Comparison of ENCODE assay signal across 11 mouse cellular contexts in genomic region chr9:121505346-121505745, GRCm38 (mm10). TPM values are rescaled to one million over a fixed set of nuclear protein-coding genes. Genes with fewer than 3 reads are reported as not detected.
DNase-seq lines count a peak whose midpoint lies in the region; ATAC-seq and TF ChIP-seq lines count a peak whose summit lies in the region.
"Had no signal": no experiment of that assay in that cellular context is flagged by ENCODE, and none has a peak within 500 bp of the region (broad histone marks: within the 10 kb centered on the region; RNA-seq: fewer than 3 reads in every experiment).

No protein-coding gene starts in this region.

- DNase-seq in brain, embryonic 14.5 days (ENCODE audit: low read depth): peak; percentile 68
- peak; percentile 5 for DNase-seq in cerebellum, adult 8-10 months
- DNase-seq in layer of hippocampus, adult 8-10 months (ENCODE audit: low spot score in 2 of 2): peak; percentile 79 to 82
- peak; percentile 66 to 92 for DNase-seq in left cerebral cortex, postnatal 25 days (ENCODE audit: low spot score in 2 of 2)
- DNase-seq in urinary bladder, postnatal 25 days (ENCODE audit: low spot score): no peak
- DNase-seq in gastrocnemius, postnatal 36 days: no peak
- DNase-seq: kidney, adult 18-20 months; lung, embryonic 14.5 days; thymus, postnatal 14 days had no signal

- no peak for TF ChIP-seq CTCF in brain, embryonic 14.5 days (IDR thresholded peaks at IDR 0.05; ENCODE audit: borderline replicate concordance, extremely low read depth, insufficient read depth, insufficient read length)

- no peak for TF ChIP-seq POLR2A in brain, embryonic 14.5 days (IDR thresholded peaks at IDR 0.05; ENCODE audit: borderline replicate concordance, extremely low read depth, insufficient read depth, insufficient read length, poor library complexity, severe bottlenecking)

- intact Hi-C loops in left cerebral cortex, postnatal 25 days (cut with DNase I): loop anchor here (1.0 kb wide), 1 partner anchor 52 kb away; no protein-coding TSS in a partner anchor
- intact Hi-C loops in gastrocnemius, postnatal 36 days (cut with DNase I): no loop called here

- no peak for ATAC-seq in megakaryocyte progenitor cell, adult 5-6 weeks (replicated peaks; ENCODE audit: poor library complexity)
- ATAC-seq: midbrain, embryonic 15.5 days had no signal

RNA-seq across cellular contexts. Expression of gene Cck, which starts 9.9 kb away (rescaled TPM):
- polyA plus RNA-seq in brain, embryonic 14.5 days (2012; rRNA removed): 34.1 and 38.6 TPM in 2 replicates
- total RNA-seq in layer of hippocampus, adult 8-10 months (2022): 100 to 1,000 TPM; 514 to 576 (median 548) TPM
- 100 to 1,000 TPM; 670 to 812 TPM for total RNA-seq in left cerebral cortex, postnatal 25 days (2021)
- total RNA-seq in megakaryocyte progenitor cell, adult 5-6 weeks (2015): not detected in 2 replicates
- not detected in 2 replicates for total RNA-seq in megakaryocyte progenitor cell, adult 5-6 weeks (2017)
- total RNA-seq in gastrocnemius, postnatal 36 days (2021): 1 to 10 TPM in 1 of 2 experiments, under 1 TPM in 1; 0.43 to 1.2 TPM
- polyA plus RNA-seq: lung, embryonic 14.5 days had no signal

Comparison
In these comparisons a context has a peak if more than half of its experiments do, and no peak if none do; other contexts are left out.
1. DNase-seq: peak in brain, embryonic 14.5 days (single experiment), cerebellum, adult 8-10 months (single experiment), layer of hippocampus, adult 8-10 months (2 of 2) and left cerebral cortex, postnatal 25 days (2 of 2); none in urinary bladder, postnatal 25 days (single experiment) and gastrocnemius, postnatal 36 days (0 of 2).
2. RNA of gene Cck, which starts 9.9 kb away (total RNA-seq): 670 to 812 TPM in left cerebral cortex, postnatal 25 days and 514 to 576 TPM in layer of hippocampus, adult 8-10 months; 0.43 to 1.2 TPM in gastrocnemius, postnatal 36 days and not detected in megakaryocyte progenitor cell, adult 5-6 weeks; every median in the first group is over 100 times any median in the second.